Mouse (Mus musculus): ENCODE measurements around the gene Rgl1. TPM values are rescaled to one million over a fixed set of nuclear protein-coding genes. Genes with fewer than 3 reads are reported as not detected.

Gene Rgl1
- polyA plus RNA-seq, 1 experiment = 1.1 TPM

DNA sequence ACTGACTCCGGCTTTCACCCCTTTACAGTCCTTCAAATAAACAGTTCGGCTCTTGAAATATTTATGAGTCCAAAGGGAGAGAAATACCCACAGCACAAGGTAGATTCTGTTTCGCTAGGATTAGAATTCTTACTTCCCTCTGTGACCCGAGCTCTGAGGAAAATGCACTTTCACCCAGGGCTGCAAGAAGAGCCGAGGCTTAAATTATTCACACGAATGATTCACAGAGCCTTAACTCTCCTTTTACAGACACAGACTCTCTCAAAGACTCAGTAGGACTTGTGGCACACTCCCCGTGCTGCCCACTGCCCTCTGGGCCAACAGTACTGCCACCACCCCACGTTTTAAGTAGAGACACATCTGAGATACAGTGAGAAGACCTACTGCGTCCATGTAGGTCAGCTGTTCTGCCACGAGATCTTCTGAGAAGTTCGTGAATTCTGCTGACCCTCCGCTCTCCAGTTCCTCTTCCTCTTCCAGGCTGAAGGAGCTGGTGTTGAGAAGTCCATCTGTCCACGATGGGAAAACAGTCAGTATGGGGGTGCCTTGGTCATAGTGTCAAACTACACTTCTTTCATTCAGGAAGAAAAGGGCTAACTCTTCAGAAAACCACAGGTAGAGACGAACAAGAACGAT lies 212.1 kb downstream of the Rgl1 start:
- Histone ChIP-seq H3K4me1 (no peaks in the 10 kb centered on the region), H3K4me3 (replicated peaks) (no peak overlapping the region), H3K36me3 (replicated peaks; ENCODE audit: low read length) (no peaks in the 10 kb centered on the region), H3K27me3 (replicated peaks) (peaks cover 57% of the 10 kb centered on the region), H3K9me3 (no peaks in the 10 kb centered on the region)
- TF ChIP-seq FLI1 (IDR thresholded peaks at IDR 0.05; ENCODE audit: low read length) = no peak
- no peak for TF ChIP-seq GATA1 (IDR thresholded peaks at IDR 0.05; ENCODE audit: borderline replicate concordance, low read length)

DNA sequence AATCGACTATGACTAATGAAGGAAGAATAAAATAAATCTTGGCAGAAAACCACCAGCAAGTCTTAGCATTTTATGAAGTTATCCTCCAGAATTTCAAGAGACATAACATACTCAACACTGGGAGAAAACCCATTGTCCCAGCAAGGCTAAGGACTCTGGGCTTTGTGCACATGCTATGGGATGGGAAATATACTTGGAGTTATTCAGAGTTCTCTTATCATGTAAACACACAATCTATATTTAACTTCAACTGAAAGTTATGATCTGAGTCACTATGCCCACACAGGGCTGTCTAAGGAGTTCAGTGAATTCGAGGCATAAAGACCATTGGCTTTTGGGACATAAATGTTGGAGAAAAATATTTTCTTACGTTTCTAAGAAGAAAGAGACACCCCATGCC lies 215.2 kb downstream of the Rgl1 start:
- peaks cover 45% of the 10 kb centered on the region for H3K27me3 ChIP-seq (replicated peaks)
- peaks cover 4% of the 10 kb centered on the region for H3K9me3 ChIP-seq
- no peaks in the 10 kb centered on the region for H3K4me1 ChIP-seq
- no peak overlapping the region for H3K4me3 ChIP-seq (replicated peaks)
- H3K36me3 ChIP-seq (replicated peaks; ENCODE audit: low read length) = no peaks in the 10 kb centered on the region
- no peak for TF ChIP-seq FLI1 (IDR thresholded peaks at IDR 0.05; ENCODE audit: low read length)
- no peak for TF ChIP-seq GATA1 (IDR thresholded peaks at IDR 0.05; ENCODE audit: borderline replicate concordance, low read length)

DNA sequence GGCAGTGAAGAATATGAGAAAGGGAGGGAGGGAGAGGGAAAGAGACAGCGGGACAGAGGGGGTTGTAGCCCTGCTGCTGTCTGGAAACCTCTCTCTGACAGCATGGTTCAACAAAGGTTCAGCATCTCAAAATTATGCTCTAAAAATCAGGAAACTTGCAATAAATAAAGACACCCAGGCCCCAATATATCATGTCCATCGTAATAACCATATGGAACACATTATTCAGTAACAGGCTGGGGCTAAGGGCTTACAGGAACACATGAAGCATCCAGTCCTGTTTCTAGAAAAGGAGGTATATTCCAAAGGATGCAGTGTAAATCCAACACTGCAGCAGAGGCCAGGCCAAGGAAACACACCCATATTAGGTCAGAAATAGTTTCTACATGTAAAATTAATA lies 215.6 kb downstream of the Rgl1 start:
- Histone ChIP-seq H3K4me1 (no peaks in the 10 kb centered on the region), H3K36me3 (replicated peaks; ENCODE audit: low read length) (no peaks in the 10 kb centered on the region), H3K27me3 (replicated peaks) (peaks cover 41% of the 10 kb centered on the region), H3K4me3 (replicated peaks) (no peak overlapping the region), H3K9me3 (peaks cover 4% of the 10 kb centered on the region)
- TF ChIP-seq GATA1 (IDR thresholded peaks at IDR 0.05; ENCODE audit: borderline replicate concordance, low read length) (no peak), FLI1 (IDR thresholded peaks at IDR 0.05; ENCODE audit: low read length) (no peak)

DNA sequence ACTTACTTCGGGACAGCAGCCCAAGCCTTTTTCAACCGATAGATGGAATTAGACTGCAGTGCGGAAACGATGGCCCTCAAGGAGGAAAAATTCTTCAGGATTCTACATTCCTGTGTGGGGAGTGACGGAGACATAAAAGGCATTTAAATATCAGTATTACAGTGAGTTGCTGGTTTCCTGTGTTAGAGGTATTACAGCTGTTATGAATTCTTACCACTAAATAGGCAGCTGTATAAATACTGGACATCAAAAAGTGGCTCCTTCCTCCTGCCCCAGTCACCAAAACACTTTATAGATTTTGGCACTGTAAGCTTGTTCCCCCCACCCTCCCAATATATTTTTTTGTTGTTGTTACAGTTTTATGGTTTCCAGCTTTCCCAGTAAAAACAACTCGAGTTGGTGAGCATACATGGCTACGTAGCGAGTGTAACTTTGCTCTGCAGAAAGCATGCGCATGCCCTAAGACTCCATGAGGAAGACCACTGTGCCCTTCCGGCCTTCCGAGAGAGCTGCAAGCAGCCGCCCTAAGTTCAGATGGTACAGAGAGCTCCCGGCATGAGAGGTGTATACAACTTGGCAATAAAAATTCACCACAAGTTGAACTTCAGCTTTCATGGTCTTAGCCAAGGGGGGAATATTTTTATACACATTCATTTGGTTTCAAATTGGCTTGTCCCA lies 217.0 kb downstream of the Rgl1 start:
- peaks cover 31% of the 10 kb centered on the region for H3K27me3 ChIP-seq (replicated peaks)
- H3K36me3 ChIP-seq (replicated peaks; ENCODE audit: low read length) = no peaks in the 10 kb centered on the region
- no peak for TF ChIP-seq FLI1 (IDR thresholded peaks at IDR 0.05; ENCODE audit: low read length)
- no peak for TF ChIP-seq GATA1 (IDR thresholded peaks at IDR 0.05; ENCODE audit: borderline replicate concordance, low read length)
- peaks cover 4% of the 10 kb centered on the region for H3K9me3 ChIP-seq
- no peak overlapping the region for H3K4me3 ChIP-seq (replicated peaks)
- no peaks in the 10 kb centered on the region for H3K4me1 ChIP-seq

DNA sequence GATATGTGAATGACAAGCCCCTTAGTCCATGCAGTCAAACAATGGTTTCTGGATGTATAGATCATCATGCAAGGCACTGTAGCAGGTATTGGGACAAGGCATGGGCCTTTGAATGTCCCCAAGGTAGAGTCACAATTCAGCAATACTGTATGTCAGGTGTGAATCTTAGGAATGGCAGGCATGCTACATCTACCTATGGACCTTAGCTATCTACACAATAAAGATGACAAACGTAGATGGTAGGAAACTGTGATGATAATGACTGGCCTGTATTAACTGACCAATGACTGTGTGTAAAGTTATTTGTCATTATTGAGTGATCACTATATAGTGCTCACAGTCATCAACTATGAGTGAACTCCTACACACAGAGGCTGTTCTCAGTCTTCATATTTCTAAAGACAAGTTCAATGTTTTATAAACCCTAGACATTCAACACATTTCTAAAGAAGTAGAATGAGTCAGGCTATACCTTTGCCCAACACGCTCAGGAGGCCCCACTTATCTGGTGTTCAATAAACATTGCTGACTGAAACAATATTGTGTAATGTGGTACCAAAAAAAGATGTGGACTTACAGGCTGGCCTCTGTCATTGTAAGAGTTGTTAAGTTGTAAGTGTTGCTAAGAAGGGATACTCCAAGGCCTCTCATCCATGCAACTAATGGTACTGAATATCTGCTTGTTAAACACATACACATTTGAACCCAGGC lies 222.5 kb downstream of the Rgl1 start:
- no peak for TF ChIP-seq GATA1 (IDR thresholded peaks at IDR 0.05; ENCODE audit: borderline replicate concordance, low read length)
- TF ChIP-seq FLI1 (IDR thresholded peaks at IDR 0.05; ENCODE audit: low read length) = no peak
- H3K4me3 ChIP-seq (replicated peaks) = no peak overlapping the region
- H3K36me3 ChIP-seq (replicated peaks; ENCODE audit: low read length) = no peaks in the 10 kb centered on the region
- H3K4me1 ChIP-seq = no peaks in the 10 kb centered on the region; the same call in 1 of the 2 replicates
- H3K27me3 ChIP-seq (replicated peaks) = peaks cover 34% of the 10 kb centered on the region
- peaks cover 4% of the 10 kb centered on the region for H3K9me3 ChIP-seq

DNA sequence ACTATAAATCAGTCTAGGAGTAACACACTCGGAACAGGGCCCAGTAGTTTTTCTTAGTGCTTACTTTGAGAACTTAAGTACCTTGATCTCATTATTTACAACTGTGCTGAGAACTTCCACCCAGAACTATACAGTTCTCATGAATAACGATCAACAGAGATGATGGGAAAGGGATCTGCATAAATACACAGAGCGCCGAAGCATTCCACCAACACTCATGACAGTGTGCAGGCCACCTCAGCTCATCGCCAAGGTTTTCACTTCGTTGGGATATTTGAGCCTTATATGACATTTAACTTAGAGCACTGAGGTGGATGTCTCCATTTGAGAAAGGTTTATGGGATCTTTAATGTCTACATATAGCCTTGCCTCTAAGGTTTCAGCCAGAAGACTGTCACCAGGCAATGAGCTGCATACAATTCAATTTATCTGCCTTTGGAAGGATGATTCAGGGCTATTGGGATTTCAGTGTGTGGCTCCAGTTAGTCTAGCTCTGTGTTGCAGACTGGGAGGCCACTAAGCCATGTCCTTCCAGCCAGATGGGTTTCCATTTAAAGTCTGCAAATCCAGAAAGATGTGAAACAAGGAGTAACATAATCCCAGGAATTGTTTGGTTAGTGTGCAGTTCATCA lies 223.3 kb downstream of the Rgl1 start:
- Histone ChIP-seq H3K4me3 (replicated peaks) (no peak overlapping the region), H3K9me3 (peaks cover 4% of the 10 kb centered on the region), H3K27me3 (replicated peaks) (peaks cover 37% of the 10 kb centered on the region), H3K4me1 (no peaks in the 10 kb centered on the region; the same call in 1 of the 2 replicates), H3K36me3 (replicated peaks; ENCODE audit: low read length) (no peaks in the 10 kb centered on the region)
- no peak for TF ChIP-seq GATA1 (IDR thresholded peaks at IDR 0.05; ENCODE audit: borderline replicate concordance, low read length)
- no peak for TF ChIP-seq FLI1 (IDR thresholded peaks at IDR 0.05; ENCODE audit: low read length)

DNA sequence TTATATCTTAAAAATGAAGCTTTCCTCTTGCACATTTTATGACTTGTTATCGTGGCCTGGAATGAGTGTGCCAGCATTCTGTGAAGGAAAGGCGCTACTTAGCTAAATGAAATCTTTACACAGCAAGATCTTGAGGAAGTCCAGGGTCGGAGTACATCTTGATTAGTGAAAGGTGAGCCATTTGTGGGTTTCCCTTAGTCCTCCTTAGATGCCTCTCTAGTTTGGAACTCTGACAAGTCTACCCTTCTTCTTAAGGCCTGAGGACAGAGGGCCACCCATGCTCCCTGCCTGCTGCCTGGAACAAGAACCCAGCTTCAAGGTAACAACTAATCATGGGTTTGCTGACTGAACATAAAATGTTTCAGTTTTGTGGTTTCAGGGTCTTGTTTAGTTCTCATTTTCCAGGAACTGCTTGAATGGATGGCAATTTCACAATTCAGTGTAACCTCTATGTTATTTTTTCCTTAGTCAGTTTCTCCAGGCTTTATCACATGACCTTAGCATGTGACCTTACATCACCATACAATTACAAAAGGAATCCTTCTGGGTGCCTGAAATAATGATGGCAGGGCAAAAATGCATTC lies 225.8 kb downstream of the Rgl1 start:
- Histone ChIP-seq H3K27me3 (replicated peaks) (peaks cover 45% of the 10 kb centered on the region), H3K36me3 (replicated peaks; ENCODE audit: low read length) (peaks cover 5% of the 10 kb centered on the region), H3K4me1 (no peaks in the 10 kb centered on the region; the same call in 1 of the 2 replicates), H3K4me3 (replicated peaks) (no peak overlapping the region), H3K9me3 (no peaks in the 10 kb centered on the region; the same call in 1 of the 2 replicates)
- TF ChIP-seq FLI1 (IDR thresholded peaks at IDR 0.05; ENCODE audit: low read length) (no peak), GATA1 (IDR thresholded peaks at IDR 0.05; ENCODE audit: borderline replicate concordance, low read length) (no peak)

DNA sequence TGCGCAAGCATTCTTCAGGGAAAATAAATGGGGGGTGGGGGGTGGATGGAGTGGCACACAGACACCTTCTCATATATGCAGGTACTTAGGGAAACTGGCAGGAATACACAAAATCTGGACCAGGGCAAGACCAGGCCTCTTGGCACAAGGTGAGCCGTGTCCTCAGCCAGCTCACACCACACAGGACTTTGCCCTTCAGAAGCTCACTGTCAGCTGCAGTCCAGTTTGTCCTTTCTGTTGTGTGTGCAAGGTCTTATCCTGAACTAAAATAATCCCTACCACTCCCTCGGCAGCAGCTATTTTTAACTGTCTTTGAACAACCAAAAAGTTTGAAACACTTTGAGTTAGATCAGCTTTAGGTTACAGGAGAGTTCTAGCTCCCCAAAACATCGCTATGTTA lies 227.3 kb downstream of the Rgl1 start:
- Histone ChIP-seq H3K27me3 (replicated peaks) (peaks cover 47% of the 10 kb centered on the region), H3K36me3 (replicated peaks; ENCODE audit: low read length) (peaks cover 5% of the 10 kb centered on the region), H3K4me3 (replicated peaks) (no peak overlapping the region), H3K9me3 (no peaks in the 10 kb centered on the region), H3K4me1 (peaks cover 4% of the 10 kb centered on the region; the same call in 1 of the 2 replicates)
- TF ChIP-seq FLI1 (IDR thresholded peaks at IDR 0.05; ENCODE audit: low read length) (no peak), GATA1 (IDR thresholded peaks at IDR 0.05; ENCODE audit: borderline replicate concordance, low read length) (no peak)

DNA sequence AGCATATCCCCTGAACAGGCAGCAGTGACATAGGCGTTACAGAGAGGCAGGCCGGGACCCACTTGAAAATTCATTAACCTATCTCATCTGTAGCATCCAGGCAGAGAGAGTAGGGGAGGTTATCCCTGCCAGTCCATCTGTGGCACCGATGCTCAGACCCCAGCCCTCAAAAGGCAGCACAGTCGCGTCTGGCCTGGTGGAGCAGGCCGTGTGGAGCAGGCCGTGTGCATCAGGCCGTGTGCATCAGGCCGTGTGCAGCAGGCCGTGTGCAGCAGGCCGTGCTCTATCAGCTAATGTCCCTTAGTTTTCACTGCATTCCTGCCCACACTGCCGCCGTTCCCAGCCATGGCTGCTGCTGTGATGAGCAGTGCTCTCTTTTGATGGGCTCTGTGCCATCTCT lies 229.0 kb downstream of the Rgl1 start:
- H3K36me3 ChIP-seq (replicated peaks; ENCODE audit: low read length) = peaks cover 5% of the 10 kb centered on the region
- TF ChIP-seq FLI1 (IDR thresholded peaks at IDR 0.05; ENCODE audit: low read length) = no peak
- TF ChIP-seq GATA1 (IDR thresholded peaks at IDR 0.05; ENCODE audit: borderline replicate concordance, low read length) = no peak

More for the DNA sequence above, 229.0 kb downstream of the Rgl1 start:
- Histone ChIP-seq H3K9me3 (no peaks in the 10 kb centered on the region), H3K4me1 (peaks cover 12% of the 10 kb centered on the region), H3K27me3 (replicated peaks) (peaks cover 46% of the 10 kb centered on the region), H3K4me3 (replicated peaks) (no peak overlapping the region)

Measured in megakaryocyte, embryonic 14.5 days (primary cell).